Mouse (Mus musculus): Measurements from ENCODE around the gene Syn3. TPM values are rescaled to one million over a fixed set of nuclear protein-coding genes. Genes with fewer than 3 reads are reported as not detected.
"Not testable (repeated sequence)": the region's sequence is repeated elsewhere in the genome, so short reads cannot be mapped to it uniquely, and the experiment has no call there.

The Syn3 gene
- total RNA-seq, 2 experiments from 2014 or later = 0.23 to 0.43 TPM

DNA sequence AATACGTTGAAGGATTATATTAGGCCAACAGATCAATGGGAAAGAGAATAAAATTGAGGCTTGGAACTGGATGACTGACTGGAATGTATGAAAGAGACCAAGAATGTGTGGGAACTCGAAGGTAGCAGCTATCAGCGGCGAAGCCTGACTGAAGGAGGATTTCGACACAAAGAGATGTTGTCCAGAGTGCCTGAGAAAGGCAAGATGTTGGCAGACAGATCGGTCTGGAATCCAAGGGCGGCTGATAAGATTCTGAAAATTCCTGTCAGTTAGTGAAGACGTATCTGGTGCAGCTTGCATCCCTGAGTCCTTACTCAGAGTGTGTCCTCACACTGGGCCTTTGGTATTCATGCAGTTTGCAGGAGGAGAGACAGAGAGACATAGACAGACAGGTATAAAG is 81.9 kb downstream of the Syn3 start:
- no peak for DNase-seq

GRCm38 (mm10) chr10:86410868-86411267 is 87.8 kb downstream of the Syn3 start:
- DNase-seq = no peak

DNA sequence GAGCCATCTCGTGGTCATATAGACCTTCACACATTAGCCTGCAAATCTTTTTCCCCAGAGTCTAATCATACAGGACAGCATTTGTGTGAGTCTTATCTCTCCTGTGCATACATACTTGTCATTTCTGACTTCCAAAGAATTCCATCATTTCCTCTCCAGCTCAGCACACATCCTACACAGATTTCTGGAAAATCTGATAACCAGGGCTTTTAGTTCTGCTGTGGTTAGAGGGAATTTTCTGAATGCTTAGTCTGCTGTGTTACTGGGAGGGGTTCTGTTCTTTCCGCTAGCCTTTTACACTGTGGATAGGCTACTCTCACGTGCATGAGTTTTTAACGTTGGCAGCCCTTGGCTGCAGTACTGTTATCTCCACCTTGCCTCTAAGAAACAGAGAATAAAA is 91.7 kb downstream of the Syn3 start:
- no peak for DNase-seq

DNA sequence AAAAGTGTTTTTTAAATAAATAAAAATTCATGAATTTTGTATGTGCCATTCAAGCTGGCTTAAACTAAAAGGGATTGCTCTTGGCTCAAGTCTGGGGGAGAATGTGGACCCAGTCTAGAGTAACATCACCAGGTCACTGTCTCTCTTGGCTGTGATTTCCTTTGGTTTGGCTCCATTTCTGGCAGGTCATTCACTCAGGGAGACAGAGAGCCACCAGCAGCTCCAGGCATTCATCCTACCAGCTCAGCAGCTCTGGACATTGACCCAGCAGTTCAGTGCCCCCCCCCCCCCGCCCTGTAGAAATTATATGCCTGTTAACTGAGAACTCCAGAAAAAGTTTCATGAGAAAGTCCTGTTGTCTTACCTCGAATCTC is 100.4 kb downstream of the Syn3 start:
- DNase-seq = no peak

DNA sequence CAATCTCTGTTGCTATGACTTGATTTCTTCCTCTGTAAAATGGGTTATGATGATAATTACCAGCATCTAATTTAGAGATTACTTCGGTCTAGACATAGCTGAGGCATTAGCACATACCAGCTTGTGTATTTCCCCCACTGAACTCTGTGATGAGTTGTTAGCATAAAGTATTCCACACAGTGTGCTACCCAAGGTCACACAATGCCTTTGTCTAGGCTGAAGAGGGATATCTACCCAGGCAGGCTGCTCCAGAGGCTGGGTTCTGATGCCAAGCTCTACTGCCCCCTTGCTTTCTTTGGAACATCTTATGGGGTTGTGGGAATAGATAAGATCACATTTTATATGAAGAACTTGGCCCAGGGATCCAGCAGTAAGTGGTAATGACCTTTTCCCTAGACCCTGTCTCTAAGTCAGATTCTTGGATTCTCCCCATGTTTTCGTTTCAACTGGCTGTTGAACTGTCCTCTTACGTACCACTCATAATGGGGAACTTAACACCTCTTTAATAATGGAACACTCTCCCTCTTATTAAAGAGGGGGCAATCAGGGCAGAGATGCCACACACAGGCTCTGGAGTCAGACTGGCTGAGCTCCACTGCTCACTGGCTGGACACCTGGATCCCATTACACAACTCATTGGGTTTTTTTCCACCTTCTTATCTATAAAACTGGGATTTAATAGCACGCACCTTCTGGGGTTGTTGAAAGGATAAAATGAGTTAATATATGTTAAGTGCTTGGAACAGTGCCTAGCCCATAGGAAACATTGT is 100.9 kb downstream of the Syn3 start:
- no peak for DNase-seq

DNA sequence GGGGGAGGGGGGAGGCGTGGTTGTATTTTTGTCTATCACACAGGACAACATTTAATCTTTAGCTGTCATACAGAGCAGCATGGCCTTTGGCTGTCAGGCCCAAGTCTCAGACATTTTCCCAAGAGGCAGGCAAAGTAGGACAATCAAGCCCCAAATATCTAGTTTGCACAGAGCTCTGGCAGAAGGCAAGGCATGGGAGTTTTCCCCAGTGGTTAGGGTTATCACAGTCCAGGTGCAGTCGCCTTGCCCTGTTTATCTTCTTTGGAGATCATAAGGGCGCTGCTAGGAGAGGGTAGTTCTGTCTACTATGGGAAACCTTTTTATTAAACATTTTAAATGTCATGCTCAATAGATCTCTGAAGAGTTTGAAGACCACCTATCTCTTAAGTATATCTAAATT is 106.3 kb downstream of the Syn3 start:
- no peak for DNase-seq

- DNase-seq = no peak
Observed at GRCm38 (mm10) chr10:86389913-86390312, 108.8 kb downstream of the Syn3 start.

- no peak for DNase-seq
Observed at GRCm38 (mm10) chr10:86389357-86389756, 109.3 kb downstream of the Syn3 start.

DNA sequence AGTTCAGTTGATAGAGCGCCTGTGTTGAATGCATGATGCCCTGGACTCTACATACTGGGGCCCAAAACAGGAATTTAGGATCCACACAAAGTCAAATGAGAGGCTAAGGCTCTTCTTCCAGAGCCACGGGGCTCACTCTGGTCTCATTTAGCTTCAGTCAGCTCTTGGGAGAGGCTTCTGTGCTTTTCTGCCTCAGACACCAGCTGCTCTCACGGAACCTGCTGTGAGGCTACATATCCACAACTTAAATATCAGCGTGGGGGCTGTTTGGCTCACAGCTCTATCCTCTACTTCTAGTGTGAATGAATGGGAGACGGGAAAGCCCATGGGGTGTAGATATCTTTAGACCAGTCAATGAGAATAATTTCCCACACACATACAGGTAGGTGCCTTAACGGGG is 109.9 kb downstream of the Syn3 start:
- DNase-seq = no peak

DNA sequence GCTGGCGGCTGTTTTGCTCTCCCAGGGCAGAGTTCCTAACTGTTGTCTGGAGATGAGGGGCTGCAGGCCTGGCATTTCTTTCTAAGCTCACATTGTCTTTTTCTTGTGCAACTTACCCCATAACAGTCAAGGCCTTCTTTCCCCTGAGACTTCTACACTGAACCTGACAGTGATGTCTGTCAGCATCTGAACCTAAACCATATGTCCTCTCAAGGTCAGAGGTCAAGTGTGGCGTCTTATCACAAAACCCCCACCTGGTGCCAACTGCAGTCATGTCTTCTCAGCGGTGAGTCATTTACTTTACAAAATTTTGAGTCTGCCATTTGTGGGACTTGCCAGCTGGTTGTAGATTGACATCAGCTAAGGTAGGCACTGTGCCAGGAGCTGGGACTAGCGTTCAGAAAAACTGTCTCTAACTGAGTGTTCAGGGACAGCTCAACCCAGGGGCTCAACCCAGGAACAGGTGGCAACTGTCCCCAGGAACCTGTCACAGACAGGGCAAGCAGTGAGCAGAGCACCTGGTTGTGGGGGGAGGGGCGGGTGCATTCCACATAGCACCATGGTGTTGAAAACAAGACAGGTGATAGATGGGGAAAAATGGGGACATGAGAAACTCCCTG is 110.8 kb downstream of the Syn3 start:
- DNase-seq = no peak

DNA sequence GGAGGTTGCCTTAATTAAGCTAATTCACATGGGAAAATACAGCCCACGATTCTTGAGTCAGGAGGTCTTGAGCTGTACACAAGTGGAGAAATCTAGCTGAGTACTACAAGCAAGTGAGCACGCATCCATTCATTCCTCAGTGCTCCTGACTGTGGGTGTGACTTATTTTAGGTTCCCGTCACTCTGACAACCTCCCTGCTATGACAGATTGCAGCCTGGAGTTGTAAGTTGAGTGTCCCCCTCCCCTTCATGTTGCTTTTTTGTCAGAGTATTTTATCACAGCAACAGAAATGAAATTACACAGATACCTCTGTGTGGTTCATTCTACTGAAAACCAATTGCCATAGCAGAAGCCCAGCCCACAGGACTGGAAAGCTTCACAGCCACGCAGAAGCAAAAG is 112.5 kb downstream of the Syn3 start:
- no peak for DNase-seq

- no peak for DNase-seq
Observed at GRCm38 (mm10) chr10:86385656-86386055, 113.0 kb downstream of the Syn3 start.

DNA sequence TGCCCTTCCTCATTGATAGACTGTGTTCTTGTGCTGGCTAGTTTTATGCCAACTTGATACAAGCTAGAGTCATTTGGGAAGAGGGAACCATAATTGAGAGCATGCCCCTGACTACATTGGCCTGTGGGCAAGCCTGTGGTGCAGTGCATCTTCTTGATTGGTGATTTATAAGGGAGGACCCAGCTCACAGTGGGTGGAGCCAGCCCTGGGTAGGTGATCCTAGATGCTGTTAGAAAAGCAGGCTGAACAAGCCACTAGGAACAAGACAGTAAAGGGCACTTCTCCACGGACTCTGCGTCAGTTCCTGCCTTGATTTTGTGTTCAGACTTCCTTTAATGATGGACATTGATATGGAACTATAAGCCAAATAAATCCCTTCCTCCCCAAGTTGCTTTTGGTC is 114.0 kb downstream of the Syn3 start:
- DNase-seq = no peak

DNA sequence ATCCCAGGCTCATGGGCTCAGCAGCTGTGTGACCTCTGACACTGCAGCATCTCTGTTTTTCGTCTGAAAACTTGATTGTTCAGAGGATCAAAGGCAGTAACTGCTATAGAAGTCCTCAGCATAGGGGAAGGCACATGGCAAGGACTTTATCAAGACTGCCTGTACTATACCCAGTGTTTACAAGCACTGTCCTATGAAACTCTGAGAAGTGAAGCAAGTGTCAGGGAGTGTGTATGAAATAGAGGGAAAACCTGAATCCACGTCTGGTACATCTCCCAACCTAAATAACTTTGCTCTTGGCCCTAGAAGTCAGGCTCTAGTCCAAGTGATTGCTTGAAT is 116.8 kb downstream of the Syn3 start:
- no peak for DNase-seq

DNA sequence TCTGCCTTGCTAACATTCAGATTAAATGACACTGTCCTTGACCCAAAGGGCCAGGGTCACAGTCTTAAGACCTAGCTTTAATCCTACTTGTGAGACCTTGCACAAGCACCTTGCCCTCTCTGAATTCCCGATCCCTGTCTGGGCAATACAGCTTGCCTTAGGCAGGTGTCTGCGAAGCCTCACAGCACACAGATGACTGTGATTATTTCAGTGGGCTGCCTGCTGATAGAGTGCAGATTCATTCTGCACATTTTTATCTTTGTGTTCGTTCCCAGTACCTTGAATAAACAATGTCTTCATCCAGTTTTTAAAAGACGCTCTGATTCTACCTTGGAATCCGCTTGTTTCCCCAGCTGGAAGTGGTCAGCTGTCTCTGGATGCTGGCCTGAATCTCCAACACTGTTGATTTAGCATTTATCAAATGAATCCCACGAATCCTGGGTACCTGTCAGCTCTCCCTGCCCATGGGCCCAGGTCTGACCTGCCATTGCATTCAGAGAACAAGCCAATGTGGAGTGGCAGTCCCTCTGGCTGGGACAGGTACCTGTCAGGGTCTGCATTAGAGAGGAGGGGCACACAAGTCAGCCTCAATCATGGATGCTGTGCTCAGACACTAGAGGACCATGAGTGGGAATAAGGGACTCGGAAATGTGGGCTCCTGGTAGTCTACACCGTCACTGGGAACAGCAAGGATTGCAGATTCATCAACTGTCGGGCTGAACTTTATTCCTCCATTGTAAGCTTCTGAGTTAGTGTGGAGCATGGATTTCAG is 117.4 kb downstream of the Syn3 start:
- DNase-seq = no peak

- DNase-seq = no peak
Observed at GRCm38 (mm10) chr10:86380626-86381025, 118.1 kb downstream of the Syn3 start.

GRCm38 (mm10) chr10:86378803-86379202 is 119.9 kb downstream of the Syn3 start:
- DNase-seq = not testable (repeated sequence)

DNA sequence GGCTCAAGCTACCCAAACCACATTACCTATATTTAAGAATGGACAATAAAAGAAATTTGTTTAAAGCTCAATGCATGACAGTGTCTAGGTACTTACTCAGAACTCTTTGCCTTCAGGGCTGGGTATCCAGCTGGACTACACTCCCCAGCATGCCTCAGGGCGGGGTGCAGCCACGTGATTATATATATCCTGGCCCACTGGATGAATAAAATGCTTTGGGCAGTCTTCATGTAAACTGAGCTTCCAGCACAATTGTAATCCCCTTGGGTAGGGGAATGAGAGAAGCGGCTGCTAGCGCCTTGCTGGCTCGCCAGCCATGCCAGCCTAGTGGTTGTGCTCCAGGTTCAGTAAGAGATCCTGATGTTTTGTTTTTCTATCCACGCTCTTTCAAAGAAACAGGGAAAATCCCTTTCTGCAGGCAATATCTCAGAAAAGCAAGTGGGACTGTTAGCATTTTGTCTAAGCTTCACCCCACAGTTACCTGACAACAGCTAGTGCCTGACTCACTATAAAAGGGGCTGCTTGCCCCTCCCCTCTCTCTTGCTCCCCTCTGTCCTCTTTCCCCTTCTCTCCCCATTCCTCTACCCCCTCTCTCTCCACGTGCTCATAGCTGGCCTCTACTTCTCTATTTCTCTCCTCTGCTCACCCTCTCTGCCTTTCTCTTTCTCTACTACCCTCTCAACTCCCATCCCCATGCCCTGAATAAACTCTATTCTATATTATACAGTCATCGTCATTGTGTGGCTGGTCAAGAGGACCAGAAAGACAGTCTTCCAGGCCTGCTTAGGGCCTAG is 122.1 kb downstream of the Syn3 start:
- peak; percentile 10 for DNase-seq

DNA sequence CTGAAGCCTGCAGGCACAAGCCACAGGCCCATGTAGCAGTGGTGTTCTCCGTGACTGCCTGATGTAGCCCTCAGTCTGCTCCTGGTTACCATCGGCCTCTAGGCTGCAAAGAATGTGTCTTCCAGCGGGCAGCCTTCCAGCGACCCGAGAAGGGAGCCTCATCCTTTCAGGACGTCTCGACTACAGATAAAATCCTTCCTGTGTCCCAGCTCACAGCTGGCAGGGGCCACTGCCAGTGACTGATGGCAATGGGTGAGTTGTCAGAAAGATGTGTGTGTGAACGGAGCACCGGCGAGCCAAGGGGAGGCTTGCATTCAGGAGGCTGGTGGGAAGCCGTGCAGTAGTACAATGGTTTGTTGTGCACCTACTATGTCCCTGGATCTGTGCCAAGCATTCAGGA is 122.8 kb downstream of the Syn3 start:
- DNase-seq = no peak

GRCm38 (mm10) chr10:86374061-86374460 is 124.6 kb downstream of the Syn3 start:
- no peak for DNase-seq

- peak; percentile 55 for DNase-seq
Observed at GRCm38 (mm10) chr10:86371561-86371960, 127.1 kb downstream of the Syn3 start.

DNA sequence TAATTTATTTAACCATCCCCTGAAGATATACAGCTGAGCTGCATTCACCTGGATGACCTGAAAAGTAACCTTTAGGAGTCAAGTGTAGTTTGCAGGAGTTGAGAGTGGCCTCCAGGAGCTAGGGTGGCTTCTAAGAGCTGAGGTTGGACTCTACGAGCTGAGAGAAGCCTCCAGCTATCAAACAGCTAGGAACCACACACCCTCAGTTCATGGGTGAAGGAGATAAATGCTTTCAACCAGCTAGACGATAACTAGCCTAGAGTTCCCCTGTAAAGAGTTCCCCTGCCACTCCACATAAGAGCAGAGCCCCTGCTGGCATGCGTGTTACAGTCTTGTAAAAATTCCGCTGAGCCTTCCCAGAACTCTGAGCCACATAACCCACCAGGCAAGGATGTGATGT is 129.3 kb downstream of the Syn3 start:
- DNase-seq = no peak

DNA sequence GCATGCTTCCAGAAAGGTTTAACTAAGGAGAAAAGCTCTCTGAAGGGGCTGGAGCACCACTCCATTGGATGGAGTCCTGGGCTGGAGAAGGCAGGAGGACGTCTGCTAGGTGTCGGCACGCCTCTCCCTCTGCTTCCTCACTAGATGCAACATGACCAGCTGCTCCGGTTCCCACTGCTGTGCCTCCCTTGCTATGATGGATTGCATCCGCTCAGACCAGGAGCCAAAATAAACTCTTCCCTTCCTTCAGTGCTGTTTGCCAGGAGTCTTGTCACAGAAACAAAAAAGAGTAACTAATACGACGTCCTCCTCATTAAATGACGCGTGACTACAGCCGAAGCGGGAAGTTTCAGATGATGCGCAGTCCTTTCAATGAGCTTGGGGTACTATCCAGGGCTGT is 129.9 kb downstream of the Syn3 start:
- DNase-seq = no peak
